Mouse (Mus musculus) lung, postnatal 4 days (tissue): ENCODE data around the gene Cavin2.

Experiments
- DNase-seq, 2 experiments: peaks; one replicate each; pipeline ENCODE4 v3.0.0; 2021

Cavin2 gene

GRCm38 (mm10) chr1:51315476-51315875 lies 26.6 kb downstream of the Cavin2 start:
- no peak for DNase-seq

- DNase-seq, result no peak
Observed at GRCm38 (mm10) chr1:51323506-51323905, 34.6 kb downstream of the Cavin2 start.

- DNase-seq, result no peak
Observed at GRCm38 (mm10) chr1:51328541-51328940, 39.6 kb downstream of the Cavin2 start.

DNA sequence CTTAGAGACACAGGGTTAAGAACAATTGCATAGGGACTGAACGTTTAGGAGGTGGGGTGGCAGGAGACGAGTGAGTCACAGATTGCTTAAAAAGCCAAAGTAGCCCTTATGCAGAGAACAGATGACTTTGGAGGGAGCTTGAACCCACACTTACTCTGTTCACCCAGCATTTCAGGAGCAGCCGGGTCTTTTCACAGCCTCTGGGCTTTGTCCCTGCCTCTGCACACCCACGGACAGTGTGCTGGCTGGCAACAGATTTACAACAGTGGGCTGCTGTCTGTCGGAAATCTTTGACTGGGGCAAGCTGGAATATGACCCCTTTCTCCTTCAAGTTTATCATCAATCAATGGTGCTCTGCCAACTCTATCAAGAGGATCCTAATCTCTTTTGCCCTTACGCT lies 44.1 kb downstream of the Cavin2 start:
- DNase-seq, result peak; percentile 18 to 47

- DNase-seq, result peak; percentile 65 to 88
Observed at GRCm38 (mm10) chr1:51333557-51334285, 44.8 kb downstream of the Cavin2 start.

DNA sequence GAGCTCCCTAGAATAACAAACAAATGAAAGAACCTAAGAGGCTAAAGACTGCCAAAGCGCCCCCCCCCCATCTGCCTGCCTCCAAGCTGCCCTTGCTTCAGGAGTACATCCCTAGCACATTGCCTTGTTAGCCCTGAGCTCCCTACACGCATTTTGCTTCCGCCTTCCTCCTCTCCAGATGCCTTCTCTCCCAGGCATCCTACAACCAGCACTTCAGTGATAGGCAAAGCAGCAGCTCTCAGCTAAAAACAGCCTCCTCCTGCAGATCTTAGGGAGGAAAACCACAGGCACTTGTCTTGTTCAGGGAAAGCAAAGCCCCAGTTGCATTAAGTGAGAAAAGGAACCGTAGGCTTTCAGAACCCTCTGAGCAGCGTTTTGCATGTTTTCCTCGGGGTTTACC lies 45.4 kb downstream of the Cavin2 start:
- no peak for DNase-seq

- no peak for DNase-seq
Observed at GRCm38 (mm10) chr1:51335081-51335480, 46.2 kb downstream of the Cavin2 start.

DNA sequence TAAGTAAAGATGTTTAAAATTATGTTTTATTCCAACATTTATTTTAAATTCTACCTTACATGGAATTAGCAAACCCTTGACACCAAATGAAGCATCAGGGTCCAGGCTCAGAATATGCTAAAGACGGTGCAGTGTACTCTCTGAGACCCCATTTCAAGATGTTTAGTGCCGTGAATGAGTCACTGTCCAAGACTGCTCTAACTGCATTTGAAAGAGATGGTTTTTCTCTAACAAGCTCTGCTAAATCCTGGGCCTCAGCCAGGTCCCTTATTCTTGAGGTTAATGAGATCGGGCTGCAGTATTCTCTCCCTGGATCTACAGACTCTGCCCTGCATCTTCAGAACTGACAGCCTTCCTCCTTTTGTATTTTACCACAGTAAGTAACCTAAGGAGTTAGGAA lies 55.2 kb downstream of the Cavin2 start:
- no peak for DNase-seq

GRCm38 (mm10) chr1:51347596-51347995 lies 58.7 kb downstream of the Cavin2 start:
- no peak for DNase-seq

GRCm38 (mm10) chr1:51348631-51349030 lies 59.7 kb downstream of the Cavin2 start:
- DNase-seq, result no peak

DNA sequence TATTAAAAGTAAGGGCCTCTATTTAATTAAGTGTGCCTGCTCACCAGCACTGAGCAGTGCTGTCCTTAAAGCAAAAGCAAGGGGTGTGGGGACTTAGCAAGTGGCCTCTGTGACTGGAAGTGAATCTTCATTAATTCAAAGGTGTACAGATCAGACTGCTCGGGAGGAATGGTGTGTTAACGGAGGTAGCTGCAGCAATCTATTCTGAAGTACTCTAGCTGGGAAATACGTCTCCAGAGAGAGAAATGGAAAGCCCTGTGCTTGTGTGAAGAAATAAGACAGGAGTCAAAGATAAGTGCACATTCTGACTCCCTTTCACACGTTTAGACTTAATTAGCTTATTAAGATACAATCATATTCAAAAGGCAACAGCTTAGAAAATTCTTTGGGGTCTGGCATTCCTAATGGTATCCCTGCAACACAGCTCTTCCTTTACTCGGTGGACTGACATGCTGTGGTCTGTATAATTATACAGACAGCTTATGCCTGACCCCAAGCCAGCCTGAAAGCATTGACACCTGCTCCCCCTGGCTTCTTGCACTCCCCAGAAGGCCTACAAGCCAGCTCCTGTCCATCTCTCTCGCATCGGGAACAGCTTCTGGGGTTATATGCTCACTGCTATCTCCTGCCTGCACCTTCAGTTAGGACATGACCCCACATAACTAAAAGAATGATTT lies 60.5 kb downstream of the Cavin2 start:
- no peak for DNase-seq
